Mouse (Mus musculus): Measurements from ENCODE around the gene Mrvi1.

Gene Mrvi1

GRCm38 (mm10) chr7:110982053-110982705 is at the start of gene Mrvi1:
Gene Mrvi1 (minus strand): TSS chr7:110982461.
- peak; percentile 78 for DNase-seq (ENCODE audit: low spot score in 2 of 2)

- DNase-seq (ENCODE audit: low spot score in 2 of 2), result no peak
These were observed 46.8 kb upstream of the Mrvi1 start for GRCm38 (mm10) chr7:111029046-111029553.

- peak; percentile 91 to 95 for DNase-seq (ENCODE audit: low spot score in 2 of 2)
These were observed 46.2 kb upstream of the Mrvi1 start, which contains the start of gene Ctr9 for GRCm38 (mm10) chr7:111028281-111029045. Gene Ctr9 (plus strand): TSS chr7:111028951.

GRCm38 (mm10) chr7:111024912-111025311 is 42.7 kb upstream of the Mrvi1 start:
- no peak for DNase-seq (ENCODE audit: low spot score in 2 of 2)

- no peak for DNase-seq (ENCODE audit: low spot score in 2 of 2)
These were observed 41.9 kb upstream of the Mrvi1 start for GRCm38 (mm10) chr7:111024068-111024594.

GRCm38 (mm10) chr7:111020814-111021213 is 38.6 kb upstream of the Mrvi1 start:
- DNase-seq (ENCODE audit: low spot score in 2 of 2), result no peak

GRCm38 (mm10) chr7:111016921-111017320 is 34.7 kb upstream of the Mrvi1 start:
- DNase-seq (ENCODE audit: low spot score in 2 of 2), result no peak

GRCm38 (mm10) chr7:111015731-111016130 is 33.5 kb upstream of the Mrvi1 start:
- no peak for DNase-seq (ENCODE audit: low spot score in 2 of 2)

- DNase-seq (ENCODE audit: low spot score in 2 of 2), result peak; percentile 77 to 94
These were observed 32.6 kb upstream of the Mrvi1 start for GRCm38 (mm10) chr7:111014893-111015292.

GRCm38 (mm10) chr7:111014039-111014605 is 31.9 kb upstream of the Mrvi1 start:
- no peak for DNase-seq (ENCODE audit: low spot score in 2 of 2)

GRCm38 (mm10) chr7:111004136-111004840 is 22.0 kb upstream of the Mrvi1 start:
- no peak for DNase-seq (ENCODE audit: low spot score in 2 of 2)

GRCm38 (mm10) chr7:110998887-110999827 is 16.9 kb upstream of the Mrvi1 start:
- no peak for DNase-seq (ENCODE audit: low spot score in 2 of 2)

- DNase-seq (ENCODE audit: low spot score in 2 of 2), result no peak
These were observed 8.9 kb upstream of the Mrvi1 start for GRCm38 (mm10) chr7:110991221-110991494.

- DNase-seq (ENCODE audit: low spot score in 2 of 2), result no peak
These were observed 8.3 kb upstream of the Mrvi1 start for GRCm38 (mm10) chr7:110990356-110991220.

GRCm38 (mm10) chr7:110989286-110989879 is 7.1 kb upstream of the Mrvi1 start:
- DNase-seq (ENCODE audit: low spot score in 2 of 2), result no peak

GRCm38 (mm10) chr7:110988081-110988480 is 5.8 kb upstream of the Mrvi1 start:
- no peak for DNase-seq (ENCODE audit: low spot score in 2 of 2)

- DNase-seq (ENCODE audit: low spot score in 2 of 2), result no peak
These were observed 3.5 kb upstream of the Mrvi1 start for GRCm38 (mm10) chr7:110985581-110986265.

- no peak for DNase-seq (ENCODE audit: low spot score in 2 of 2)
These were observed 1.4 kb upstream of the Mrvi1 start for GRCm38 (mm10) chr7:110983621-110984020.

GRCm38 (mm10) chr7:110982764-110983163 is 503 bp upstream of the Mrvi1 start:
- peak; percentile 42 to 68 for DNase-seq (ENCODE audit: low spot score in 2 of 2)

Measured in urinary bladder, postnatal 4 days (tissue).